Mouse (Mus musculus) adipocyte (in vitro differentiated cells): ENCODE measurements at regions not wholly inside any gene's neighbourhood (a gene's known extent, or its start where the extent isn't known, plus 50 kb on each side); places are given as distances from the start of the nearest gene placed in this dataset.

Experiments
- DNase-seq: peaks from one replicate; pipeline ENCODE4 v3.0.0-alpha.2; 2016; ENCODE audit warnings: low spot score

DNA sequence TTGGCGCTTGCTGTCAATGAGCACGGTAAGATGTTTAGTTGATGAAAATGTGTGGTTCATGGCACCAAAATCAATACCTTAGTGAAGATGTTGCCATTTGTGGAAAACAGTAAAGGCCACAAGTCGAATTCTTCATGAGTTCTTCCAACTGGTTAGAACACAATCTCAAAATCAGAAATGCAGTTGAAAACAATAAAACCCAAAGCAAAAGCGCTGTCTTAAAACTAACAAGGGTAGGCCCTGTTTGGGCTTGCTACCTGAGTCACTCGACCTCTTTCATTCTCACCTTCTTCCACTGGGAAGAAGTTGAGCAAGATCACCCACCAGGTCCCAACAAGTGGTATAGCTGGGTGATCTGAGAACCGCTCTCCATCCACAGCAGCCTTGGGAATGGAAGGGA, 179.1 kb downstream of the Parm1 start:
- no peak for DNase-seq

DNA sequence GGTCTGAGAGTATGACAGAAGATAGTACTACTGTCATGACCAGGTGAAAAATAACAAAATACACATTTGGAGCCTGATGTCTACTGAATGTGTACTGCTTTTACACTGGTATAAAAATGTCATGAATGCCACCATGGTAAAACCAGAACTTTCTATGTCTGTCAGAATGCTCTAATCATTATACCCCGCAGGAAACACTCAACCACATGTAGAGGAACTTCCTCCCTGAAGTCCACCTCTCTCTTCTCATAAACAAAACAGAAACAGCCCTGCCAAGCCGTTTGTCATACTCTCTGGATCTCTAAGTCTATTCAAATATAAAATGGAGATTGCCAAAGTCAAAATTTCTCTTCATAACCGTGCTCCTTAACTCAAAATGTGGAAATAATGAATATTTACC, 178.2 kb downstream of the Parm1 start:
- no peak for DNase-seq

DNA sequence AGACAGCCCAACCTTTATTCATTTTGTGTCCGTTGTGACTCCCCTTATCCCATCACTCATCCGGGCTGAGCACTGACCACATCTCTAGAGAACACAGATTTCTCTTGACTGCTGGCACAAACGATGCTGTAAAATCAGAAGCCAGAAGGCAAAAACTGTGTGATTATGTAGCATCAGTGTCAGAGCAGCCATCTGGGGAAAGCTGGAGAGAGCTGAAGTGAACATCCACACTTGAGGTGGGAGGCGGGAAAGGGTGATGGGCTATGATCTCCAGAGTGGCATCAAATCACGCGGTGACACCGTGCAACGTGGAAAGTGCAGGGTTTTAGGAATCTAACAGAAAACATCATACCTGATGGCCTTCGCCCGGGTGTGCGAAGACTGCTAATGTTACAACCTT, 175.9 kb downstream of the Parm1 start:
- no peak for DNase-seq

DNA sequence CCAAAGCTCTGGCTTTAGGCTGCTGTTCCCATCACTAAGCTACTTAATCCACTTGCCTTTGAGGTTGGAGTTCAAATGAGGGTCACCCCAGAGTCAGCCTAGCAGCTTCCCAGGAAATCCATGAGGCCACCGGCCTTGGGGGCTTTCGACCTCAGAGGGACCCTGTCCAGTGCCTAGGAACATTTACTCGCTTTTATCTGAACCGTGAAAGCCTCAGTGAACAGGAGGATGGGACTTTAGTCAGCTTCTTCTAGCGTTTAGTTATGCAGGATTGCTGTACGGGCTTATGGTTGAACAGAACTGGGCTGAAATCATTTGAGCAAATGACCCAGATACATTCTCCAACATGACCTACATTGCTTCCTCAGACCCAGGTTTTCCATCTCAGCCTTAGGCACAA, 174.9 kb downstream of the Parm1 start:
- DNase-seq = no peak

DNA sequence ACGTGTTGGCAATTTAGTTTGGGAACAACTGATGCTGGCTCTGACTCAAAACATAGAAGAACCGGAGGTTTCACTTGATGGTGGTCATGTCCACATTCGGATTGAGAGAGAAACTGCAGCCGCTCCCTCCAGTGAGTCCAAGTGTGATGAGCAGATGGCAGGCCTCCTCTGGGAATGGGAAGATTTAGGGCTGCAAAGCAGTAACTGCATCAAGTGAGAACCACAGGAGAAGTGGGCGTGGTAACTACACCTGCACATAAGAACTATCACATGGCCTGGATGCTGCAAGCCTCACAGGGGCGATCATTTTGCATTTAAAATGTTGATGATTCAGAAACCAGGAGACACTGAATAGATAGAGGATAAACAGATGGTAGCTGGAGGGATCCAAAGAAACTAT, 161.3 kb downstream of the Parm1 start:
- DNase-seq = no peak
